Mouse (Mus musculus) gastrocnemius, postnatal 36 days (tissue): ENCODE data around the gene Fam92b. TPM values are rescaled to one million over a fixed set of nuclear protein-coding genes. Genes with fewer than 3 reads are reported as not detected.

Source experiments
- DNase-seq, 2 experiments: peaks; one replicate each; pipeline ENCODE4 v3.0.0; 2022
- intact Hi-C: fragments of 180-260 bp; cut with DNase I; formaldehyde crosslinking; loops from one replicate; pipeline ENCODE4 v1.15.1; 2025
- long read RNA-seq, 2 experiments: library from polyadenylated mRNA; stranded (forward); transcript quantifications; one replicate each; pipeline ENCODE4 v2.0.0; 2021
- total RNA-seq, 2 experiments: library from RNA; stranded (reverse); gene quantifications; 2 replicates each; pipeline ENCODE4 v1.2.3; 2021

The Fam92b gene
- total RNA-seq = not detected
- long read RNA-seq, experiment 1 = 0 reads
- long read RNA-seq, experiment 2 = 0 reads

DNA sequence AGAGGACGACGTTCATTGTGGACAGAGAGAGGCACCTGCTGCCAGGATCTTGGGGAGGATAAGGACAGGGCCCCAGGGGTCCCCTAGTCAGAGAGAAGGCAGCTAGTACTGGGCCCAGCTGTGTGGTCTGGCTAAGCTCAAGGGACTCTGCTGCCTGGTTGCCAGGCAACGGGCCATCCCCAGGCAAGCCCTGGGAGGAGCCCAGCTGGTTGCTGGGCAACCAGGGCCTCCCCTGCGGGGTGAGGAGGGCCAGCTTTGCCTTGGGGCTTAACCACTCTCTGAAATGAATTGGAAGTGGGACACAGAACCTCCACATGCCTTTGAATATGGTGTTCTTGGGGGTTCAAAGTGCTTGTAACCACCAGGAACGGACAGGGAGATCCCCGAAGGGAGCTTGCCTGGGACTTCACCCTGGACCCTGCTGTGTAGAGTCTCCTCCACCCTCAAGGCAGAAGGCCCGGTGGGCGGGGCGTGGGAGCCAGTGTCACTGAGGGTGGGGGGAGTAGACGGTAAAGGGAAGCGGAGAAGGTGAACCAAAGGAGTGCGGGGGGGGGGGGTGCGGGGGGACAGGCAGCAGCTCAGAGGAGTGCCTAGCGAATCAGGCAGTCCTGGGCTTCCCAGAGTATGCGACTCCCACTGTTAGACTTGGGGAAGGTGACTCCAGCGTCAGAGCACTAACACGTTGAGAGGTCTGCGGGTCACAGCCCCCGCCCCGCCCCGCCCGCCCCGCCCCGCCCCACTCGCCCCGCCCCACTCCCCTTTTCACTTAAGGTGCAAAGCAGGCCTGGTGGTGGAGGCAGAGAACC is at the start of gene Fam92b:
Gene Fam92b (minus strand): TSS at position 149 of the 806 bp plus-strand sequence.
- no peak for DNase-seq
- intact Hi-C loops = loop anchor here (2.0 to 10.0 kb wide), 4 partner anchors 35 to 427 kb away; no protein-coding TSS in a partner anchor

DNA sequence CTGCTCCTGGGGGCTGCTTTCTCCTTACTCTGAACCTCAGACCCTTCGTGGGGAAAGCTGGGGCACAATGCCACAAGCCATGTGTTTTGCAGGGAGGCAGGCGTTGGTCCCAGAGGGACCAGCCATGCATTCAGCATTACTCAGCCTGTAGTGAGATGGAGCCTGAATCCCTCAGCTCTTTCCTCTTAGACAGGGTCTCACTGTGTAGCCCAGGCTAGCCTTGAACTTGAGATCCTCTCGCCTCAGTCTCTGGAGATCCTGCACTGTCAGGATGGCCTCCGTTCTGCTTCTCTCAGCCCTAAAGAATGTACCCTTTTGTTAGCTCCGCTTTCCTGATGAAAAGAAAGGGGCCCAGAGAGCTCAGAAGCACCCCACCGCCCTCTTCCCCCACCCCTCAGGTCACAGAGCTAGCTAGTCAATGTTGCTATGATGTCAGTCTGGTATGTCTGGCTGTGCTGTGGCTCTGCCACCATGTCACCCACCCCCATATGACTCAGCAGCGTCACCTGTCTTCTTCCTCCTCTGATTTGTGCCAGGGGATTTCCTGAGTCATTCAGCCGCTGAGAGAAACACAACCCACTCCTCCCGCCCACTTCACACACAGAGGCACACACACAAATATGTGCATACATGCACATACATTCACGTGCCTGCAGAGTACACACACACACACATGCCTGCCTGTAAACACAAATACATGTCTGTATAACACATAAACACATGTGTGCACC is 48.3 kb upstream of the Fam92b start:
- DNase-seq = no peak
- intact Hi-C loops = no loop called here

- no peak for DNase-seq
- intact Hi-C loops = no loop called here
Measured at GRCm38 (mm10) chr8:120224521-120225420, 47.5 kb upstream of the Fam92b start.

GRCm38 (mm10) chr8:120222548-120222947 is 45.3 kb upstream of the Fam92b start:
- no peak for DNase-seq
- intact Hi-C loops = no loop called here

DNA sequence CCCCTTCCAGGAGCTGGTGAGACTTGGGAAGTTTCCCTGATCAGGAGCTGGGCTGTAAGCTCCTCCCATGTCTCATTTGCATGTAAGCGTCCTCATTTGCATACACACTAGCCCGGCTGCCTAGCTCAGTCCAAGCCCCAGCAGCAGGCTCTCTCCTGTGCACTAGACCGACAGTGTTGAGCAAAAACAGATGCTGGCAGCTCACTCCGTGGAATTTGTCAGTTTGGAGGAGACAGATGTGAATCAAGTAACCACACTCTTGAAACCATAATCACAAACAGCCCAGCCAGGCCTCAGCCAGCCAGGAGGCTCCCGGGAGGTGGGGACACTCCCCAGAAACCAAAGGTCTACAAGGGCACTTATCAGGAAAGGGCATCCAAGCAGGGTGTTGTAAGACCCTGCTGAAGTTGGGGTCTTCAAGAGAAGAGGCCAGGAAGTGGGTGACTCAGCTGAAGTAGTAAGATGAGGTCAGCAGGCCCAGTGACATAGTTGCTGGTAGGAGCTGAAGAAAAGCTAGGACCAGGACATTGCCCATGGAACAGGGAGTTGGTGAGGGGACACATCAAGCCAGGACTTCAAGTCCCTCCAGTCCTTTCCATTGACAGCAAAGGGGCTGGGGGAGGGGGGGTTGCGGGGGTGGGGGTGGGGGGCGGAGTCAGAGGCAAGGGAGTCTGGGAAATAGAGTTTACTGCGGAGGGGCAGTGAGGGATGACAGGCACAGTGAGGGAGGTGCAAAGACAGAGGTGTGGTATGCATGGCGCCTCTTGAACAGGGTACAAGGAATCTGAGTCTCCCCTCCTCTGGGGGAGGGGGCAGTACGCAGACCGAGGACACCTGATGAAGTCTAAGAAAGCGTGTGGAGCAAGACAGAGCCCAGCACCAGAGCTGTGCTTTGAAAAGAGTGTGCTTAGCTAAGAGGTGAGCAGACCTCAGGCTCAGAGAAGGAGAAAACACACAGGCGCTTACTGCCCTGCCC is 39.9 kb upstream of the Fam92b start:
- intact Hi-C loops = no loop called here
- DNase-seq = peak in 1 of 2 experiments; percentile 58

DNA sequence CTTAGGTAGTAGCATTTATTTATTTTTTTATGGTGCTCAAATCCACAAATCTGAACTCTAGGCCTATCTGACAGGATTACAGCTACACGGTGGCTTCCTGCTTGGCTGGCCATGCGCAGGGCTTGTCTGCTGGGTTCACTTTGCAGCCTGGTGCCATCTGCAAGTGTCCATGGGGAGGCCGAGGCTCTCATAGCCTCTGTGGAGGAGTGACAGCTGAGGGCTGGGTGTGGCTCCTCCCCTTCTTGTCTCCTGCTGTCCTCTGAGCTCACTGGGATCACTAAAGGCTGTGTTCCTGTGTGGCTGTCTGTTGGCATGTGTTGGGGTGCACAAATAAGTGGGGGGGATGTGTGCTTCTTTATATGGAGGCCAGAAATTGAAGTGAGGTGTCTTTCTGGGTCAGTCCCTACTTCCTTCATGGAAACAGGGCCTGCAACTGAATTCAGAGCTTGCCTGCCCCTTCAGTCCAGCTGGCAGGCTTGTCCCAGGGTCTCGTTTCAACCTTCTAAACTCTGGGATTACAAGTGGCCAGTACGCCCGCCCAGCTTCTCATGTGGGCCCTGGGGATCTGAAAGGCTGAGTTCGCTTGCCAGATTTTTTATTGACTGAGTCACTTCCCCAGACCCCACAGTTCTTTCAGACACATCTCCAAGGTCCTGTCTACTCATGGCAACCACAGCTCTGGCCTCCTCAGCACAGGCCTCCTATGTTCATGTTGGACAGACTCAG is 38.3 kb upstream of the Fam92b start:
- intact Hi-C loops = no loop called here
- DNase-seq = peak; percentile 57 to 60

- intact Hi-C loops = loop anchor here (5.0 kb wide), 2 partner anchors 37 to 53 kb away; partner anchors contain the start of gene Fam92b
- peak; percentile 73 to 79 for DNase-seq
Measured at GRCm38 (mm10) chr8:120213939-120214338, 36.7 kb upstream of the Fam92b start.

DNA sequence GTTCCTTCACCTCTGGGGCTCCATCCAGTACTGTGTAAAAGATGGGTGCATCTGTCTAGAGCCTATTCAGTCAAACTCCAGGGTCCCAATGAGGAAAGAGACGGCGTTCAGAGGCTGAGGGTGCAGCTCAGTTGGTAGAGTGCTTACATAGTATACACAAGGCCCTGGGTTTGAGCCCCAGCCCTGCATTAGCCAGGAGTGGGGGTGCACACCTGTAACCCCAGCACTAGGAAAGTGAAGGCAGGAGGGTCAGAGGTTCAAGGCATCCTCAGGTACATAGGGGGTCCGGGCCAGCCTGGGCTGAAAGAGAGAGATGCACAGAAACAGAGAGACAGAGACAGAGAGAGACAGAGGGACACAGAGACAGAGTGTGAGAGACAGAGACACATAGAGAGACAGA is 36.0 kb upstream of the Fam92b start:
- intact Hi-C loops = loop anchor here (5.0 kb wide), 2 partner anchors 36 to 54 kb away; partner anchors contain the start of gene Fam92b
- DNase-seq = no peak

GRCm38 (mm10) chr8:120212596-120212995 is 35.3 kb upstream of the Fam92b start:
- intact Hi-C loops = loop anchor here (5.0 kb wide), 2 partner anchors 35 to 55 kb away; partner anchors contain the start of gene Fam92b
- DNase-seq = no peak

GRCm38 (mm10) chr8:120211345-120211744 is 34.1 kb upstream of the Fam92b start:
- peak in 1 of 2 experiments; percentile 53 for DNase-seq
- intact Hi-C loops = loop anchor here (5.0 kb wide), 2 partner anchors 34 to 56 kb away; partner anchors contain the start of gene Fam92b

DNA sequence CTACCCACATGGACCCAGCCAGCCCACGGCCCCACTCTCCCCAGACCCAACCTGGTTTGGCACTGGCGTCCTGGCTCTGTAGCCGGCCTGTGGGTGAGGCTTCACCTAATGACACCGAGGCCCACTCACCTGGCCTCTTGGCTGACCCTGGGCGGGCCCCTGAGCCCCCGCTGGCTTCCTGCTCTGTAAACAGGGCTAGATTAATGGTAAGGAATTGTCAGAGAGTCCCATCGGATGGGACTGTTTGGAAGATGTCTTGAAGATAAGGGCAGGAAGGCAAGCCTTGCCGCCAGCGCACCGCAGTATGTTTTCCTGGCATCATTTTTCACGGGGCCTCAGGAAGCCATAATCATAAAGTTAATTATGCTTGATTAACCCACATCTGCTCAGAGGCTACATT is 30.8 kb upstream of the Fam92b start:
- intact Hi-C loops = no loop called here
- DNase-seq = no peak

GRCm38 (mm10) chr8:120207364-120207763 is 30.1 kb upstream of the Fam92b start:
- no peak for DNase-seq
- intact Hi-C loops = no loop called here

GRCm38 (mm10) chr8:120205916-120206315 is 28.6 kb upstream of the Fam92b start:
- intact Hi-C loops = no loop called here
- DNase-seq = no peak

- peak; percentile 24 to 46 for DNase-seq
- intact Hi-C loops = no loop called here
Measured at GRCm38 (mm10) chr8:120204736-120205360, 27.6 kb upstream of the Fam92b start.

DNA sequence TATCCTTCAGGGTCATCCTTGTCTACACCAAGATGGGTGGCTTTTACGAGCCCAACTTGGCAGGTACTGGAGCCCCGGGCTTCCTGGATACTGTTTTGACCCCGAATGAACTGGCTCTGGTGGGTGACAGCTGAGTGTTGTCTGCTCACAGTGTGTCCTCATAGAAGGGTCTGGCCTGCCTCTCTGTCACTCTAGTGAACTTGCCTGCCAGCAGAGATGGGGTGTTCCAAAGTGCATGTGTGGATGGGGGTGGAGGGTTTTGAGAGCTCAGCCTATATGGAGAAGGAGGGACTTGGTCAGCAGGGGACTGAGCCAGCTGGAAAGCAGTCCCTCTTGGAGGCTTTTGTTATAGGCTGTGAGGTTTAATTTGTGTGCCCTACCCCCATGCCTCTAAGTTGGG is 25.3 kb upstream of the Fam92b start:
- DNase-seq = no peak
- intact Hi-C loops = no loop called here

GRCm38 (mm10) chr8:120201351-120201750 is 24.1 kb upstream of the Fam92b start:
- intact Hi-C loops = no loop called here
- no peak for DNase-seq

DNA sequence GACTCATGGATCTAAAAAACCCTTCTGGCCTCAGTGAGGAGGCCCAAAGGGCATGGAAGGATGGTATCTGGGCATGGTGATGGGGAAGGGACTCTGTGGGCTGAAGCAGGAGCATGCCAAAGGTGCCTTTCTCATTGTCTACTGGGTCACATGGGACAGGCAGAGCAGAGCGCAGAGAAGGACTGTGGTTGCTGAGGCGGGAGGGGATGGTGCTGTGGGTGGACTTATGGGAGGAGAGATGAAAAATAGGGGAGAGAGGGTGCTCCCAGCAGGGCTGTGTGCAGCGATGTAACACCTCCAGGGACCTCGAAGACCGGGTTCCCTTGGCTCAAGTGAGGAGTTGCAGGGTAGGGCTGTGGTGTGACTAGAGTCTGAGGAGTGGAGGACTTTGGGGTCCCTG is 14.9 kb upstream of the Fam92b start:
- intact Hi-C loops = no loop called here
- no peak for DNase-seq

DNA sequence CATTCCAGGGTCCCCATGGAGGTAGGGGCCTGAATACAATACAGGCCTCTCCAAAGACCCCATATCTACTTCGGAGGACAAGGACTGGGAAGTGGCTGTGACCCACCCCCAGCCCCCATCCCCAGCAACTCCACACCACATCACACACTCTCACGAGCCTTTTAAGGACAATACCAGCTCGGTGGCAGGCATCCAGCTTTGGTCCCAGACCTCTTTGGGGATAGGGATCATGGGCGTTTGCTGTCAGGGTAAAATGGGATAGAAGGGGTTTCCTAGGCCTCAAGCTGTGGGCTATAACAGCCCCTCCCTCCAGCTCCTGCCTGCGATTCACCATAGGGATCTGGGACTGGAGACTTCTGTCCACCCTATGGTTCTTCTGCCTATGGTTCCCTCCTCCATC is 14.4 kb upstream of the Fam92b start:
- intact Hi-C loops = no loop called here
- DNase-seq = no peak
